Mouse (Mus musculus): ENCODE results near the gene Zfp692. TPM values are rescaled to one million over a fixed set of nuclear protein-coding genes. Genes with fewer than 3 reads are reported as not detected.

Zfp692 gene
- 2.9 TPM for polyA plus RNA-seq (2014; fragmentation: Illumina TruSeq; extraction: RNeasy Lipid Tissue Mini Kit (QIAGEN cat#74804); ENCODE audit: low read depth, low replicate concordance)

GRCm38 (mm10) chr11:58306860-58307308, at the start of gene Zfp692:
Zfp692 (plus strand) TSS chr11:58307069.

GRCm38 (mm10) chr11:58274572-58274971, 32.3 kb upstream of the Zfp692 start, which contains the start of gene 4930438A08Rik:
4930438A08Rik (plus strand) TSS chr11:58274799.

GRCm38 (mm10) chr11:58330276-58331148, 23.6 kb downstream of the Zfp692 start, which contains the start of the genes Zfp672 and Sh3bp5l:
Zfp672 (minus strand) TSS chr11:58330339.
Sh3bp5l (plus strand) TSS chr11:58330724.

Other genes with a start within 250 kb of the Zfp692 start
- gene Gm12248, start 213.9 kb upstream of the Zfp692 start, polyA plus RNA-seq (2014; fragmentation: Illumina TruSeq; extraction: RNeasy Lipid Tissue Mini Kit (QIAGEN cat#74804); ENCODE audit: low read depth, low replicate concordance) = not detected
- gene Cnot8, start 202.9 kb upstream of the Zfp692 start, polyA plus RNA-seq (2014; fragmentation: Illumina TruSeq; extraction: RNeasy Lipid Tissue Mini Kit (QIAGEN cat#74804); ENCODE audit: low read depth, low replicate concordance) = 26.2 TPM
- 3.5 TPM for gene Gemin5, start 138.5 kb upstream of the Zfp692 start, polyA plus RNA-seq (2014; fragmentation: Illumina TruSeq; extraction: RNeasy Lipid Tissue Mini Kit (QIAGEN cat#74804); ENCODE audit: low read depth, low replicate concordance)
- gene Mrpl22, start 135.4 kb upstream of the Zfp692 start, polyA plus RNA-seq (2014; fragmentation: Illumina TruSeq; extraction: RNeasy Lipid Tissue Mini Kit (QIAGEN cat#74804); ENCODE audit: low read depth, low replicate concordance) = 27.6 TPM
- gene Igtp, start 107.5 kb upstream of the Zfp692 start, polyA plus RNA-seq (2014; fragmentation: Illumina TruSeq; extraction: RNeasy Lipid Tissue Mini Kit (QIAGEN cat#74804); ENCODE audit: low read depth, low replicate concordance) = 19.7 TPM
- 35.9 TPM for gene Irgm2, start 107.5 kb upstream of the Zfp692 start, polyA plus RNA-seq (2014; fragmentation: Illumina TruSeq; extraction: RNeasy Lipid Tissue Mini Kit (QIAGEN cat#74804); ENCODE audit: low read depth, low replicate concordance)
- gene 4930438A08Rik, start 32.3 kb upstream of the Zfp692 start, polyA plus RNA-seq (2014; fragmentation: Illumina TruSeq; extraction: RNeasy Lipid Tissue Mini Kit (QIAGEN cat#74804); ENCODE audit: low read depth, low replicate concordance) = not detected
- 75.1 TPM for gene Zfp672, start 23.3 kb downstream of the Zfp692 start, polyA plus RNA-seq (2014; fragmentation: Illumina TruSeq; extraction: RNeasy Lipid Tissue Mini Kit (QIAGEN cat#74804); ENCODE audit: low read depth, low replicate concordance)
- 1.0 TPM for gene Sh3bp5l, start 23.7 kb downstream of the Zfp692 start, polyA plus RNA-seq (2014; fragmentation: Illumina TruSeq; extraction: RNeasy Lipid Tissue Mini Kit (QIAGEN cat#74804); ENCODE audit: low read depth, low replicate concordance)
- gene Lypd8, start 72.0 kb downstream of the Zfp692 start, polyA plus RNA-seq (2014; fragmentation: Illumina TruSeq; extraction: RNeasy Lipid Tissue Mini Kit (QIAGEN cat#74804); ENCODE audit: low read depth, low replicate concordance) = 5,512 TPM
- 220 TPM for gene 1810065E05Rik, start 114.0 kb downstream of the Zfp692 start, polyA plus RNA-seq (2014; fragmentation: Illumina TruSeq; extraction: RNeasy Lipid Tissue Mini Kit (QIAGEN cat#74804); ENCODE audit: low read depth, low replicate concordance)
- gene Gm12253, start 125.5 kb downstream of the Zfp692 start, polyA plus RNA-seq (2014; fragmentation: Illumina TruSeq; extraction: RNeasy Lipid Tissue Mini Kit (QIAGEN cat#74804); ENCODE audit: low read depth, low replicate concordance) = not detected
- not detected for gene Lypd9, start 145.9 kb downstream of the Zfp692 start, polyA plus RNA-seq (2014; fragmentation: Illumina TruSeq; extraction: RNeasy Lipid Tissue Mini Kit (QIAGEN cat#74804); ENCODE audit: low read depth, low replicate concordance)
- not detected for gene Olfr30, start 155.2 kb downstream of the Zfp692 start, polyA plus RNA-seq (2014; fragmentation: Illumina TruSeq; extraction: RNeasy Lipid Tissue Mini Kit (QIAGEN cat#74804); ENCODE audit: low read depth, low replicate concordance)
- gene Olfr332, start 185.5 kb downstream of the Zfp692 start, polyA plus RNA-seq (2014; fragmentation: Illumina TruSeq; extraction: RNeasy Lipid Tissue Mini Kit (QIAGEN cat#74804); ENCODE audit: low read depth, low replicate concordance) = 0.13 TPM
- not detected for gene Olfr331, start 195.5 kb downstream of the Zfp692 start, polyA plus RNA-seq (2014; fragmentation: Illumina TruSeq; extraction: RNeasy Lipid Tissue Mini Kit (QIAGEN cat#74804); ENCODE audit: low read depth, low replicate concordance)
- not detected for gene Olfr330, start 227.8 kb downstream of the Zfp692 start, polyA plus RNA-seq (2014; fragmentation: Illumina TruSeq; extraction: RNeasy Lipid Tissue Mini Kit (QIAGEN cat#74804); ENCODE audit: low read depth, low replicate concordance)
- not detected for gene Olfr329-ps, start 239.4 kb downstream of the Zfp692 start, polyA plus RNA-seq (2014; fragmentation: Illumina TruSeq; extraction: RNeasy Lipid Tissue Mini Kit (QIAGEN cat#74804); ENCODE audit: low read depth, low replicate concordance)
- gene Olfr328, start 248.6 kb downstream of the Zfp692 start, polyA plus RNA-seq (2014; fragmentation: Illumina TruSeq; extraction: RNeasy Lipid Tissue Mini Kit (QIAGEN cat#74804); ENCODE audit: low read depth, low replicate concordance) = not detected

All from sigmoid colon, adult 10 weeks (tissue).